Mouse (Mus musculus) cerebellum, adult 8-10 months (tissue): ENCODE data around the gene Hdac10.

ENCODE experiments used
- DNase-seq: peaks from one replicate; pipeline ENCODE4 v3.0.0; 2022

The Hdac10 gene

DNA sequence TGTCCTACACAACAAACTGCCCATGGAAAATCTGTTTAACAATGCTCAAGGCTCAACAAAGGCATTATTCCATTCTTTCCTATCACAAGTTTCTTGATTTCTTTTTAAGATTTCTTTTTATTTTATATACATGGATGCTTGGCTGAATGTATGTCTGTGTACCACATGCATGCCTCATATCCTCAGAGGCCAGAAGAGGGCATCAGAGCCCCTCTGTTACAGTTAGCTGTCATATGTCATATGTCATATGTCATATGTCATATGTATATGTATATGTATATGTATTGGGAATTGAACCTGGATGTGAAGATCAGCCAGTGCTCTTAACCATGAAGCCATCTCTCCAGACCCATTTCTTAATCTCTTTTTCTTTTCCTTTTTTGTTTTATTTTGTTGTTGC, 10.5 kb downstream of the Hdac10 start:
- no peak for DNase-seq

DNA sequence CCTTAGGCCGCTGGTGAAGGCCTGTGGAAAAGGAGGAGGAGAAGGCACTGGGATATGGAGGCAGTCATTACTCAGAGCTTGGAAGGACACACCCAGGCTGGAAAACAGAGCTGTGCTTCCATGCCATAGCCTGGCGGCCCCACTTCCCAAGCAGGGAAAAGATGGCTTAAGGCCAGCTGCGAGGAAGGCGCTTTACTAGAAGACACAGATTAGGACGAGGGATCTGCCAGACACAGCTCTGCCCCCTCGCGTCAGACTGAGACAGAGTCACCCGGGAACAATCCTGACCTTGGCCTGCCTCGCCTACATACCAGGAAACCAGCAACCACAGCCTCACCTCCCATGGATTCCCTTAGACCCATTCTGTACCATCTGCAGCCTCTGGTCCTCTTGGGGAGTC, 18.4 kb downstream of the Hdac10 start:
- no peak for DNase-seq

DNA sequence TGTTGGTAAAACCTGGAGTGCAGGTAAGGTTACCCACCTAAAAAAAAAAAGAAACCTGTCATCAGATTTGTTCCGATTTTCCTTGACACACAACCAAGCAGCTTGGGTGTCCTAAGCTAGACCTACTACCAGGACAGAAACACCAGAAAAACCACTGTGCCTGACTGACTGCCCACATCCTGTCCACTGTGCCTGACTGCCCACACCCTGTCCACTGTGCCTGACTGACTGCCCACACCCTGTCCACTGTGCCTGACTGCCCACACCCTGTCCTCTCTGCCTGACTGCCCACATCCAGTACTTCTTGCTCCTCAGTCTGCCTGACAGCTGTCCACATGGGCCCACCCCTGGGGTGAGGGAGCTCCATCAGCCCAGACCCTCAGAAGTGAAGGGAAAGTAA, 21.5 kb downstream of the Hdac10 start:
- DNase-seq, result no peak

DNA sequence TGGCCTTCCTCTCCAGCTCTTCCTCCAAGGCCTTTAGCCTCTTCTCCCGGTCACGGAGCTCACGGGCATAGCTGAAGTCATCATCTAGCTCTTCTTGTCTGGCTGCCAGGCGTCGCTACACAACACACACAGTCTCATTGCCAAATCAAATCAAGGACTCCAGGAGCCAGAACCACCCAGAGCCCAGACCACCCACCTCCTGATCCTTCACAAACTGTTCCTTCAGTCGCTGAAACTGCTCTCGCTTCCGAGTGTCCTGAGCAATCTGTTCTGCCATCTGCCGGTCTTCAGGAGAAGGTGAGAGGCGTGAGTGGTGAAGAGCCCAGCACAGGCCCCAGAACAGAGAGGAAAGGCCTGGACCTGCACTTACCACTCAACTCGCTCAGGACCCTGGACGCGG, 22.4 kb downstream of the Hdac10 start:
- peak; percentile 81 for DNase-seq

DNA sequence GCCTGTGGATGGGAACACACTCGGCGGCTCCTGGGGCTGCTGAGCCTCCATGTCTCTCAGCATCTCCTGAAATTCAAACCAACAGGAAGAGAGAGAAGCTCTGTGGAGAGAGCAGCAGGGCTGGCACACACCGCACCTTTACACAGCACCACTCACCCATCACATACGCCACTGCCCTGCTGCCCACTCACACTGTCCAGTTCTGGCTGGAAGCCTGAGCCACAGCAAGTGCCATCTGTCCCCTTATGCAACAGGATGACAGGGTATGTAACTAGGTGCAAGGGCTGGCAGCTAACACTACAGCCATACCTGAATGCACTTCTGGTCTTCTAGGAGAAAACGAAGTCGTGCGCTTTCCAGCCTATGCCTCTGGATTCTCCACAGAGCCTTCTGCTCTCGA, 24.1 kb downstream of the Hdac10 start:
- DNase-seq, result peak; percentile 94

DNA sequence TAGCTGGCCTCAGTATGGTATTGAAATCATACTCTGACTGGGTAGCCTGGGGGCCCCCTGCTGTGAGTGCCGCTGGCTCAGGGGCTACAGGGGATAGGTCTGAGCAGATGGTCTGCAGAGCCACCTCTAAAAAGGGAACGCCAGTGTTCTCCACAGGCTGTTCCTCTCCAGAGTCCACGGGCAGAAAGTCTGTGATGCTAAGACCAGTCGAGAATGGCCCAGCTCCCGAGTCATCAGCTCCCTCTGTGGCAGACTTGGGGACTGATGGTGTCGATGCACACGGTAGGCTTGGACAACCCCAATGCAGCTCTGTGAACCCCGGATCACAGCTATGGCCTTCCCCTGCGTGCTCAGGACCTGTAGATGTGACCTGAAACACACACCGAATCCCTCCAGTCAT, 24.6 kb downstream of the Hdac10 start:
- DNase-seq, result peak; percentile 74

DNA sequence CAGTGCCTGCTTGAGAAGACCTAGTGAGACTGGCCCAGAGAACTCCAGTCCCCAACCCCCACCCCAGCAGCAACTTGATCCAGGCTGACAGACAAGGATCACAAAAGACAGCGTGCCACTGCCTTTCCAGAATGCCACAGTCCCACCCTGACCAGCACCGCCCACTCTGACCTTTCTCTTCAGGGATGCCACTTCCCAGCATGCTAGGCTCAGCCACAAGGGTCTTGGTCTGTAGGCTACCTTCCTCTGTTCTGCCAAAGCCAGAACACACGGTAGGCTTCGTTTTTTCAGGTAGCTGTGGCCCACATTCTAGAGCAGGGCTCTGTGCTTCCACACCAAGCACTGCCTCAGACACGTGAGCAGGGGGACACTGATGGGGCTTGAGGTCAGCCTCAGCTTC, 25.9 kb downstream of the Hdac10 start:
- no peak for DNase-seq

DNA sequence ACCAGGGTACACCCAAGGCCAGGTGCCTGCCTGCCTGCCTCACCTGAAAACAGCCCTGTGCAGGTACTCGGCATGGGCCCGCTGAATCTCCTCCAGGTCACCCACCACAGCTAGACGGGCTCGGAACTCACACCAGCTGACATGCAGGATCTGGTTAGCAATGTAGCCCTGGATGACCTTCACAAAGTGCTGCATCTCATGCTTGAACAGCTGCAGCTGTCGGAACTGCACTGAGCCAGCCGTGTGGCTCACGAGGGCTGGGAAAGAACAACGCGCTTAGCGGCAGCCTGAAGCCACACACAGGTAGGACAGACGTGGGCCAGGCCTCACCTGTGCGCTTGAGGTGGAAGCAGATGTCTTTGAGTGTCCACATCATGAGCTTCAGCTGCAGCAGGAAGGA, 27.7 kb downstream of the Hdac10 start:
- no peak for DNase-seq

DNA sequence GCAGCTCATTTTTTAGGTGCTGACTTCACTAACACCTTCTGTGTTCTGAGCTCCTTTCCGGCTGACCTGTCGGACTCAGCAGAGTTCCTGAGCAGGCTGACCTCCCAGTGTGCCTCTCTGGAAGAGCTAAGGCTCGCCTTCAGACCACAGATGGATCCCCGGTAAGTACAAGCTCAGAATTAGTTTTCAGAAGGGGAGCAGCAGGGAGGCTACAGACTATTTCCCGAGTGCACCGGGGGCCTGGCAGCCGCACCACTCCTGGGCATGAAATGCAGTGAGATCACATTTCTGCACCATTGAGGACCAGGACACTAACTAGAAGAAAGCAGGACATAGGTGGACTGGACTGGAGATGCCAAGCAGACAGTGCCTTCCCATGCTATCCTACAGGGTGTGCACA, 29.9 kb downstream of the Hdac10 start:
- DNase-seq, result peak; percentile 71

DNA sequence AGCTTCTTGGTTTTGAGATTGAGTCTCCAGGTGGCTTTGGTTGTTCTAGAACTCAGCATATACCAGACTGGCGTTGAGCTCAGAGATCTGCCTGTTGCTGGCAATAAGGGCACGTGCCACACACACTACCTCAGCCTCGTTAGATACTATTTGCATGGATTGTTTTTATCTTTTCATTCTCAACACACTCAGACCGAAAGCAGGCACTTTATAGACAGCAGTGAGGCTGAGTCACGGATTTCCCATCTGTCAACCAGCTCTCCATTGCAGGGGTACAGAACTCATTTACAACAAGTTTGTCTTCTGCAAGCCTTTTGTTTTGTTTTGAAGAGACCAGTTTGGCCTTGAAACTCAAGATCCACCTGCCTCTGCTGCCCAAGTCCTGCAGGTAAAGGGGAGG, 31.1 kb downstream of the Hdac10 start:
- DNase-seq, result no peak

DNA sequence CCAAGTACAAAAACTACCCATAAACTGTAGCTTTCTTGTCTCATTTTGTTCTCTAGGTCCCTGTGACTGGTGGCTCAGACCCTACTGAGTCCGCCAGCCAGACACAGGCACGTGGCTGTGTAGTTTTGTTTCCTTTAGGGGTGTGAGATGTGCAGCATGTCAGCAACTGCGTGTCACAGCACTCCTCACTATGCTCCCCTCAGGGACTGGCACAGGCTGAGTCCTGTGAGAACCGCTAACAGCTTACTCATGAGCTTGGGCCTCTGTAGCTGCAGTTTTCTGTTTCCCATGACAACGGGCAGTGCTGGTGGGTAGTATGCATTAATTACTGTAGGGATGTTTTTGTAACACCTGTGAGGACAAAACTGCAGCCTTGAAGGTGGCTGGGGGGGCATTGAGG, 36.3 kb downstream of the Hdac10 start:
- no peak for DNase-seq

DNA sequence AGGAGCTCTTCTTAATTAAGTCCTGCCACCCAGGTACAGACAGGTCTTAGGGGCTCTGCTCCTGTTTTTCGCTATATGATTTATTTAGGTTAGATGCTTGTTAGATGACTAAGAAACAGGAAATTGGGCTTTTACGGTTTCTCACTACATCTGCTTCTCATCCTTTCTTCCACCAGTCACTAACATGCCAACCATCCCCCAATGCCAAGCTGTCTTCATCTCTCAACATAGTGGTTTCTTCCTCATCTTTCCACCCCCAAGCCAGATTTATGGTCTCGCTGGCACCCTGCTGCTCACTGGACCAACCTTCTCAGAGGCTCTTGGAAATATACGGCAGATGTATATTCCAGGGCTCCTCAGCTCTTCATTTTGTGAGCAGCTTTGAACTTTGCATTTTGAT, 37.8 kb downstream of the Hdac10 start:
- DNase-seq, result no peak

DNA sequence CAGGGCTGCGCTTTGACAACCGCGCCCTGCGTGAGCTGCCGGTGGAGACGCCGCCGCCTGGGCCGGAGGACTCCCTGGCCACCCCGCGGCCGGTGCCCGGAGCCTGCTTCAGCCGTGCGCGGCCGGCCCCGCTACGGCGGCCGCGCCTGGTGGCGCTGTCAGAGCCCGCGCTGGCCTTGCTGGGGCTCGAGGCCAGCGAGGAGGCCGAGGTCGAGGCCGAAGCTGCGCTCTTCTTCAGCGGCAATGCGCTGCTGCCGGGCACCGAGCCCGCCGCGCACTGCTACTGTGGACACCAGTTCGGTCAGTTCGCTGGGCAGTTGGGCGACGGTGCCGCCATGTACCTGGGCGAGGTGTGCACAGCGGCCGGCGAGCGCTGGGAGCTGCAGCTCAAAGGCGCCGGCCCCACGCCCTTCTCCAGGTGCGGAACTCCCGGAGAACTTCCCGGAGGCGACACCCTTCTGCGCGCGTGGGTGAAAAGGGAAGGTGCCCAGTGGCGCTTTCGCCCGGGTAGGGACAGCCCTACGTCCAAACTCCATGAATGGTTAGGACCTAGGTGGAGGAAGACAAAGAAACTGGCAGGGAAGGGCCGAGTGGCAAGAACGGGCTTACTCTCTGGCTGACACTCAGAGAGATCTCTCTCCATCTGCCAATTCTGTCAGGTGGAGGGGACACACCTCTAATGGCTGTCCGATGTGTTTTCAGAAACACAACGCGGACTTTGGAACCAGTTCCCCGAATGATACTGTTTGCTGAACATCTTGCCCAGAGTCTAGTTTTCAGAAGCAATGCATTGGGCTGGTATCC, 39.0 kb downstream of the Hdac10 start:
- DNase-seq, result no peak

DNA sequence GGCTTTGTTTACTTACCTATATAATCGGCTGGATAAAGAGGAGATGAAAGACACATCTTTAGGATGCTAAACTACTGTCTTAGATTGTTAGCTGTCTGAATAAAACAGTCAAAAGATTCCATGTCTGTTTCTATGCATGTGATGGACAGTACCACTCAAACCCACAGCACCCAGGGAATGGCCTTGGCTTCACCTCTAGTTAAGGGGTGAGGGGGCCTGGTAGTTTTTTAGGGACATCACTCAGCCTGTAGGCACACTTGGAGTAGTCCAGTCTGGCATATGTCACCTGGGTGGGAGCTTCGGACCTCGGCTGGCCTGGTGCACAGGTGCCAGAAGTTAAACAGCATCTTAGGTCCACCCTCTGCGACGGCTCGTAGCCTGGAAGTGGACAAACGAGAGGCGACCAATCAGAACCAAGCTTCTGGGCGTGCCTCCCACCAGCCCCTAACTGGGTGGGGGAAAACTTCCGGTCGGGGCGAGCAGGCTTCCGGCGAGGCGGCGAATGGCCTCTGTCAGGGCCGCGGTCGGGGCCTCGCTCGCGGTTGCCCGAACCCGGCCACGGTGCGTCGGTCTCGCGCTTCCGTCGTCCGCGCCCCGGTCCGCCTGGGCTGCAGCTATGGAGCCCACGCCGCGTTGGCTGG, 39.8 kb downstream of the Hdac10 start, which contains the start of gene Selenoo:
Gene Selenoo (plus strand): TSS at position 478 of the 641 bp plus-strand sequence.
- DNase-seq, result peak; percentile 90

DNA sequence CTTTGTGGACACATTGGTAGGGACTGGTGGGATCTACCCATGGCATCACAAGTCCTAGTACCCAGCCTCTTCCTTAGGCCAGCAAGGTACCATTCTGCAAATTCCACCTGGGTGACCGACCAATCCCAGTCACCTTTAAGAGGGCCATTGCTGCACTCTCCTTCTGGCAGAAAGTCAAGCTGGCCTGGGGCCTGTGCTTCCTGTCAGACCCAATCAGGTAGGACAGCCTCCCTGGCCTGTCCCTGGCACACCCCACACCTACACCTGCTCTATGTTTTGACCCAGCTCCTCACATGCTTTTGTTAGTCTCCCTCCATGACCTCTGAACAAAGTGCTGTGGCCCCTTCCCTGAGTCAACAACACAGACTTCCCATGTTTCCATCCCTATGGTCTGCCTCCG, 43.7 kb downstream of the Hdac10 start:
- no peak for DNase-seq

DNA sequence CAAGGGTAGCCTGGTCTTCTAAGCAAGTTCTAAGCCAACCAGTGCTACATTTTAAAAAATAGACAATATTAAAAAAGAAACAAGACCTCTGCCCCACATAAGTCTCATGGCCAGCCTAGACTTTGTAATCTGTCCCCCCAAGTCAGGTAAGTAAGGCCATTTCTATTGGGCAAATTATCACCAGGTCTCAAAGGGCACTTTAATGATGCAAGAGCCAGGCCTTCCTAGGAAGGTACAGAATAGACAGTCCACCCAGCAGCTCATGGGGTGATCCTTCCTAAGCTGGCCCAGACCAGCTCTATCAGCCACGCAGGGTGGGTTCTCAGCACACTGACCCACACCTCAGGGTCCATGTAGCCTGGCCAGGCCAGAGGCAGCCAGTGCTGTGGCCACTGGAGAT, 44.6 kb downstream of the Hdac10 start:
- DNase-seq, result no peak

DNA sequence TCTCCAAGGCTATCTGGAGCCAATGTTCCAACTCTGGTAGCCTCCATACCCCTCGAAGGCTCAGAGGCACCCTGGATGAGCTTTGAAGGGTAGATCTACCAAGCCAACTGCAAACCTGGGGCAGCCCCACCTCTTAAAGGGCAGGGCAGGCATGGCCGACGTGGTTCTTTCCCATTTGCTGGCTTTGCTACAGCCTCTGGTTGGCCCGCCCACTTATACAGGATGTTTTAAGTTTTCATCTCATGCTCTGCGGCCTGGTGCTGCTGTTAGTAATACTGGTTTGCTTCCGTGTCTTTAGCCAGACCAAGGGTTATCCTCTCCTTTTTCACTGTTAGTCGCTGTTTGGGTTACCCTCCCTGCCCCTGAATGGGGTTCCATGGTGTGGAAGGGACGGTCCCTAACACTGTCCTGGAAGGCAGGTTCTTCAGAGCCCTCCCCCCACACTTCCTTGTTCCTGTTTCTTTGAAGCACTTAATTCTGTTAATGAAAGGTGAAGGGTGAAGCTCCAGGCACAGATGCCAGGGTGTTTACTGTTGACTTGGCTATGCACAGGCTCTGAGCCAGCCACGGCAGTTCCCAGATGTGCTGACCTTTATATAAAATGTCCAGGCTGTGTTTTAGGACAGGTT, 50.2 kb downstream of the Hdac10 start:
- no peak for DNase-seq

DNA sequence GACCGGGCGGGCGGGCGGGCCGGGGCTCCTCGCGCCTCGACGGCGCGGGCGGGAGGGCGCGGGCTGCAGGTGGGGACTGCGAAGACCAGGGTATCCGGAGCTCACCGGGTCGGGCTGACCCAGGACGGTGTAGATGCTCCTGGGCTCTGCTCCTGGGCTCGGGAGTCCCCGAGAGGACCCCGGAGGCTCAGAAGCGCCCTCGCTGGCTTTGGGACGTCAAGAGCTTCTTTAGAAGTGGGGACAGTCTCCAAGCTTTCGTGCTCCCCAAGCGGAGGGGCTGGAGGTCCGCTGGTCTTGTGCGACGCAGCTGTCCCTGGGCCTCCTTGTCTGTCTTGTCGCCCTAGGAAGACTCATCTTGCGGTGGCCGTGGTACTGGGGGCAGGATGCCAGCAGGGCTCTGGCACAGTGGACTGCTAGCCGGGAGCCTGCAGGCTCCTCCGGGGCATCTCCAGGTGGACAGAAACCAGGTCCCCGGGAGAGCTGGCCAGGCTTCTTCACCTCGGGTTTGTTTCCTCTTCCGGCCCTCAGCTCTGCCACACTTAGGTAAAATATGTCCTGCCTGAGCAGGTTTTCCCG, 52.3 kb downstream of the Hdac10 start:
- DNase-seq, result peak; percentile 79

DNA sequence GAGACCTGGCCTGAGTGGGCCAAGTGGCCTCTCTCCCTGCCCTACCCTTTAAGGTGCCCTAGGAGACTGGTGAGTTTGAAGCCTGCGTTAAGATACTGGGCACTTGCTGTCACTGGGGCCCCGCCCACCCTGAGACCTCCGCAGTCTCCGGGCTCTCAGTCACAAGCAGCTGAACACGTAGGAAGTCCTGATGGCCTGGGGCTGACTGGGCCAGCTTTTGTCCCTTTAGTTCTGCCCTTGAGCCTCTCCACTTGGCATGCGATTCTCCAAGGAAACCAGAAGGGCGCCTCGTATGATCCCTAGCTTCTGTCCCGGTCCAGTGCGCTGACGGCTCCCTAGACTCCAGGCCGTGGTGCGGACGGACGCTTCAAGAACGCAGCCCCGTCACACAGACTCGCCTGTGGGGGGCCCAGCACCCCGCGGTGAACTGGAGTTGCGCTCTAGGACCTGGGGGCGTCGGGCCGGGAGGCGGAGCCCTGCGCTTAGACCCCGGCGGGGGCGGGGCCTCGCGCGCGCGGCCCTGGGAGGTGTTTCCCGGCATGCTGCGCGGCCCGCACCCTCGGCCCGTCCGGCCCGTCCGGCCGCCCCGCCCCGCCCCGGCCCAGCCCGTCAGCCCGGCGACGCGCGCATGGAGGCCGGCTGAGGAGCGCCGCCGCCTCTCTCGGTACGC, 52.9 kb downstream of the Hdac10 start:
- DNase-seq, result peak; percentile 85

DNA sequence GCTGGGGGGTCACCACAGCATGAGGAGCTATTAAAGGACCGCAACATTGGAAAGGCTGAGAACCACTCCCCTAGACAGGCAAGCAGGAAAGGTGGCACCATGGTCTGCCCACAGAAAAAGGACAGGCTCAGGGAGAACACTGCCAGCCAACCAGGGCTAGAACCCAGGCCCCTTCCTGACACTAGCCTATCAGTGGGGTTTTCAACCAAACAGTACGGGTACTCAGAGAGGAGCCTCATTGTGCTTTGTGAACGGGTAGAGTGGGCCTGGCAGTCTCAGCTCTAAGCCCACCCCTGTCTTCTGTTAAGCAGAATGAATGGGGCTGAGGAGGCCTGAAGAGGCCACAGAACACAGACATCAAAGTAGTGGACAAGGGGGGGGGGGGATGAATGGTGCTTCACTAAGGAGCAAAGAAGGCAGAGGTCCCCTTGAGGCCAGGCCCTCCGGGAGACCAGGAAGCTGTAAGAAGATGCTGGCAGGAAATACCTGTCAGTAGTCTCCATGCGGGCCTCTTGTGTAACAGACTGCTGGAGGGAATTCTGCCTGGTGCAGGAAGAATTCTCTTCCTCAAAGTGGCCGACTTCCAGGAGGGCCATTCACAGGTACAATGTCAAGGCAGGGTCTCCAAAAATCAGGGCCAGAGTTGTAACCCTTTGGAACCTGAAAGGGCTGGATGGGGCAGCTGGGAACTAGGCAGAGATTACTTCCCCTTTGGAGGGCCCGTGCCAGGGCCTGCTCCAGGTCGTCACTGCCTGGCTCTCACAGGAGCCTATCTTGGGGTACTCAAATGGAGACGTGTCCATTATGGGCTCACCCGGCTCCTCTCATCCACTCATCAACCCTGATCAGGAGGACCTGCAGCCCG, 53.7 kb downstream of the Hdac10 start, which contains the start of gene Trabd:
Gene Trabd (plus strand): TSS at position 512 of the 865 bp plus-strand sequence.
- no peak for DNase-seq

DNA sequence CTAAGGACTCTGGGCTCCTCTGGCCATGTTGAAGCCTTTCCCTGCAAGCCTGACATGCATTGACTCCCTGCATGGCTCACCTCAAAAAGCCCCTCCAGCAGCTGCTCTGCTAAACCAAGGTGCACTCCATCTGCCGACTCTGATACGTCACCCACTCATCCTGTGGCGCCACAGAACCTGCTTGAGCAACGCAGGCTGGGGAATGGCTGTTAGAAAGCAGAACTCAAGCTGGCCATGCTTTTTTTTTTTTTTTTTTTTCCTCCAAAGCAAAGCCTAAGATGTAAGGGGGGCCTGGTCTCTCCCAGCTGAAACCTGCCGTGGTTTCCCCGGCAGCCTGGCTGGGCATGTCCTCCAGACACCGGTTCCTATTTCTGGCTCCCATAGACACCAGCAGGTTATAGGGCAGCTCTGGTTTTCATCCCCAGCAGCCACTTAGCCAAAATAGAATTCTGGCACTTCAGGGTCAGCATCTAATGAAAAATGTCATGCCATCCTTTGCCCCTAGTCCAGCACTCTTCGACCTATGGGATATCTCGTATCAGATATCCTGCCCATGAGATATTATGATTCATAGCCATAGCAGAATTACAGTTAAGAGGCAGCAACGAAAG, 54.4 kb downstream of the Hdac10 start:
- no peak for DNase-seq
